Mouse (Mus musculus): ENCODE data around the gene Palm3.

GRCm38 (mm10) chr8:83976101-83976630 lies 45.1 kb upstream of the Palm3 start:
- TF ChIP-seq CTCF (IDR thresholded peaks at IDR 0.05; ENCODE audit: borderline replicate concordance, control insufficient read depth, extremely low read depth, insufficient read depth, low read length, poor library complexity) (peak; percentile 45; the same call in 1 of the 2 replicates), POLR2A (IDR thresholded peaks at IDR 0.05; ENCODE audit: control insufficient read depth, extremely low read depth, insufficient read depth, low read length, poor library complexity) (no peak)

All from thymus, adult 2 months (tissue).